Mouse (Mus musculus) embryo, embryonic 11 days (tissue): ENCODE data around the gene Fam216a.
"Not testable (repeated sequence)": the region's sequence is repeated elsewhere in the genome, so short reads cannot be mapped to it uniquely, and the experiment has no call there.

Experiments used
- DNase-seq: peaks from one replicate; pipeline ENCODE4 v3.0.0-alpha.2; 2015

Gene Fam216a

GRCm38 (mm10) chr5:122372192-122372769 lies at the start of gene Fam216a:
Gene Fam216a (minus strand): TSS chr5:122372364.
- peak; percentile 100 for DNase-seq

- DNase-seq: no peak
Observed at GRCm38 (mm10) chr5:122421271-122422068, 49.3 kb upstream of the Fam216a start, which contains the start of gene Anapc7. Gene Anapc7 (plus strand): TSS chr5:122421693.

GRCm38 (mm10) chr5:122420676-122421075 lies 48.5 kb upstream of the Fam216a start:
- not testable (repeated sequence) for DNase-seq

GRCm38 (mm10) chr5:122415465-122415864 lies 43.3 kb upstream of the Fam216a start:
- DNase-seq: no peak

GRCm38 (mm10) chr5:122414351-122414750 lies 42.2 kb upstream of the Fam216a start:
- no peak for DNase-seq

- no peak for DNase-seq
Observed at GRCm38 (mm10) chr5:122412826-122413225, 40.7 kb upstream of the Fam216a start.

GRCm38 (mm10) chr5:122411892-122412291 lies 39.7 kb upstream of the Fam216a start:
- DNase-seq: no peak

GRCm38 (mm10) chr5:122409692-122410645 lies 37.8 kb upstream of the Fam216a start:
- no peak for DNase-seq

- DNase-seq: no peak
Observed at GRCm38 (mm10) chr5:122405537-122405936, 33.4 kb upstream of the Fam216a start.

GRCm38 (mm10) chr5:122403362-122403761 lies 31.2 kb upstream of the Fam216a start:
- DNase-seq: no peak

DNA sequence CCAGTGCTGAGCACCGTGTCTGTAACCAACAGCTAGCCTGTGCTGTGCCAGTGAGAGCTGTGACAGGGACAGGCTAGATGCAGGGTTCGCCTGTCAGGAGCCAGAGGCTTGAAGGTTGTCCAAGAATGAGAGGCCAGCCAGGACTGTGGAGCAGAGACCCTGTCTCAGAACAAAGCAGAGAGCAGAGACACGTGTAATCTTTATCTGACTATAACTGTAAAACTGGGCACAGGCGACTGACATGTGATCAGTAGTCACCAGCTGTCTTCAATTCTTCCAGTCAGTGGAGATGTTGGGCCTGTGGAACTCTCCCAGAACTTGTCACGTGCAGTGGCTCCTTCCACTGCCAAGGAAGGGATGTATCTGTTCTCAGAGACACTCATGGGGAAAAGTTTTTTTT lies 30.6 kb upstream of the Fam216a start:
- DNase-seq: no peak

- DNase-seq: no peak
Observed at GRCm38 (mm10) chr5:122402160-122402559, 30.0 kb upstream of the Fam216a start.

DNA sequence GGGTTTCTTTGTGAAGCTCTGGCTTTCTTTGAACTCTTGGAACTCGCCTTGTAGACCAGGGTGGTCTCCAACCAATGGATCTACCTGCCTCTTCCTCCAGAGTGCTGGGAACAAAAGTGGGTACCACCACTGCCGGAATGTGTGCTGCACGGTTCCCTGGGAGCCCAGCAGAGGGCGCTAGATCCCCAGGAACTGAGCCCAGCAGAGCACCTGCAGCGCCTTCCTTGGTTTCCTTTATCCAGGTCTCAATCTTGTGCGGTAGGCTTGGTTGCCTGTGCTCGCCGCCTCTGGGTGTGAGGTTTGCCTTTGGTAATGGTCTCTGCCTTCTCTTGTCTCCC lies 29.1 kb upstream of the Fam216a start:
- DNase-seq: peak; percentile 65

DNA sequence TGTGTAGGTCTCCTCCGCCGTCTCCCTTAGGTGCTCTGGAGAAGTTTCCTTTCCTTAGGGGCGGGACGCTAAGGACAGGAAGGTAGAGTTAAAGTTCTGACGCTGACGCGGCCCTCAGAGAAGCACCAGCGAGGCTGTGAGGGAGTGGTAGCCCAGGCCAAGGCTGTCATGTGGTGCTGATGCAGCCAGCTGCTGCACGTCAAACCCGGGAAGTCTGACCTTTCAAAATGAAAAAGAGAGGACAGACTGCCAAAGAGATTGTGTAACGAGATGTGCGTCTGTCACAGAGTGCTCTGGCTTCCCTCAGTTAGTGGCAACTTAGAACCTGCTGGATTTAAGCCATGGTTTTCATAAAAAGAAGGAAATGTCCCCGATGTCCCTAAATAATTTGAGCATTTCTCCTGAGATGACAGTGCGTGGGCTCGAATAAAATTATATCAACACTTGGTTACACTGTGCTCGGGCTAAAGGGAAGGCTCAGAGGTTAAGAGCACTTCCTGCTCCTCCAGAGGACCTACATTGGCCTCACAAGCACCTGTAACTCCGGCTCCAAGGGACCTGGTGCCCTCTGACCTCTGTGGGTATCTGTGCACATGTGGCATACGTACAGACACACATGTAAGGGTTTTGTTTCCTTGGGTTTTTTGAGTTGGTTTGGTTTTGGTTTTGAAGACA lies 28.6 kb upstream of the Fam216a start:
- no peak for DNase-seq

DNA sequence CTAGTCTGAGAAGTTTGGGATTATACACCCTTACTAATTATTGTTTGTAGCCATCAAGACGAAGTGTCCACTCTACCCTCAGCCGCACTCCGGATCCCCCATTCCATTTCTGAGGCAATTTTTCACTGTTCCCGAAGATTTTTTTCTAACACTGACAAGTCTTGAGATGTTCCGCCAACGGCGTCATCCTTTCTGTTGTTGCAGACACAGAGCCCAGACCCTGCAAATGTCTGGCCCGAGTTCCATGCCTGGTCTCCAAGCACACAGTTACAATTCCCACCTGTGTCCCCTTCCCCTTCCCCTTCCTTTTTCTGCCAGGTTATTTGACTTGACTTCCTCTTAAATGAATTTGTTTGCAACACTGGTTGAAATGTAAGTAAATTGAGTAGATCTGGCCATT lies 27.7 kb upstream of the Fam216a start:
- no peak for DNase-seq

DNA sequence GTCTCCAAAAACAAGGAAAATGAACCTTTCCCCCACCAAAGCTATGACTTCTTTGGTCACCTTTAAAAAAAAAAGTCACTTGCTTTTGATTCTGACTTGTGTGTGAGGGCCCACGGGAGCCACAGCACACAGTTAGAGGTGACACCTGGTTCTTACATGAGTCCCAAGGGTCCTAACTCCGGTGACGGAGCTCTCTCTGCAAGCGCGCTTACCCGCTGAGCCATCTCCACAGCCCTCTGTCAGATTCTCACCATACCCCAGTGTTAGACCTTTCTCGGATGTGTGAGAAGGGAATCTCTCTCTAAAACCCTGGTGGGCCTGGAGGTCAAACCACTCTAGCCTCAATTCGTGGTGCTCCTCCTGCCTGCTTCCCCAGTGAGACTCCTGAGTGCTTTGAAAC lies 25.3 kb upstream of the Fam216a start:
- DNase-seq: no peak

DNA sequence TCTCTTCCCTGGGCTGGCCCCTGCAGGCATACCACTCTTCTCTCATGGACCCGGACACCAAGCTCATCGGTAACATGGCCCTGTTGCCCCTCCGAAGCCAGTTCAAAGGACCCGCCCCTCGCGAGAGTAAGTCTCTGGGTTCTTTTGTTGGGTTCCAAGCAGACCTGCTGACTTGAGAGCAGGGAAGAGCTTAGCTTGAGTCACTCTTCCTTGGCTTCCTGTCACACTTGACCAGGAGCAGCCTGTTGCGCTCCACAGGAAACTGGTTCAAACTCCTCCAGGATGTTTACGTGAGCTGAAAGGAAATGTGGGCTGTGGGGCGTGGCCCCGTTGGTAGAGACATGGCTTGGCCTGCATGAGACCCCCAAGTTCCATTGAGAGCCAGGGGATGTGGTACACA lies 24.6 kb upstream of the Fam216a start:
- DNase-seq: peak; percentile 20

GRCm38 (mm10) chr5:122393887-122394286 lies 21.7 kb upstream of the Fam216a start:
- peak; percentile 74 for DNase-seq

- DNase-seq: peak; percentile 7
Observed at GRCm38 (mm10) chr5:122392227-122393004, 20.3 kb upstream of the Fam216a start.

DNA sequence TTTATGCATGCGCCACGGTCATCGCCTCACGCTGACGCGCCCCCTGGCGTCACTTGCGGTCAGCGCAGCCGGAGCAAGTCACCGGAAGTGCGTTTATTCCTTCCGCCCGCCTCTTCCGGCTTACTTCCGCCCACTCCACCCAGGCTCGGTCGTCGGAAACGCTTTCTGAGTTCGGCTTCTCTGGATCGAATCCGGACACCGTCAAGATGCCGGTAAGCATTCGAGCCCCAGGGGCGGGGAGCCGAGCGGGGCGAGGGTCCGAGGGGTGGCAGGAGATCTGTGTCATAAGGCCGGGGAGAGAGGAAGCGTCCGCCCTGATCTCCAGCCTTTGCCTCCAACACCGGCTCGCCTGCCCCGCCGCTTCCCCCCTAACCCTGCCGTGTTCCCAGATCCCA lies 19.6 kb upstream of the Fam216a start, which contains the start of gene Arpc3:
Arpc3 (plus strand) TSS at position 93 of the 395 bp plus-strand sequence.
- DNase-seq: peak; percentile 94

DNA sequence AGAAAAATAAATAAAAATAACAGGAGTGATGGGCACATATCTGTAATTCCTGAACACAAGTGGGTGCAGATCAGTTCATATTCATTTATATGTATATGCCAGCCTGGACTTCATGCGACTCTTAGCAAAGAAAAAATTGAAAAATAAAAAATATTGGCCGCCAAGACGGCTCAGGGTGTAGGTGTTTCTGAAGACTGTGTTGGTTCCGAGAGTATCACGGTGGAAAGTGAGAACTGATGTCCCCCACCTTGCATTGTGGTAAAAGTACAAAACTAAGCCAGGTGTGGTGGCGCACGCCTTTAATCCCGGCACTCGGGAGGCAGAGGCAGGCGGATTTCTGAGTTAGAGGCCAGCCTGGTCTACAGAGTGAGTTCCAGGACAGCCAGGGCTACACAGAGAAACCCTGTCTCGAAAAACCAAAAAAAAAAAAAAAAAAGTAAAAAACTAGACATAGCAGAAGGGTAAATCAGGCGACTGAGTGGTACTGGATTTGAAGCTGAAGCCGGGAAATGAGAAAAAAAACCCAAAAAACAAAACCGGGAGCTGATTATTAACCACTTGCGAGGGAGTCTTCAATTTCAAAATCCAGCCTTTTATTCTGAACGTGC lies 19.1 kb upstream of the Fam216a start:
- no peak for DNase-seq
